Mouse (Mus musculus) left cerebral cortex, adult 18-20 months (tissue): ENCODE data around the gene Setd1b. TPM values are rescaled to one million over a fixed set of nuclear protein-coding genes. Genes with fewer than 3 reads are reported as not detected.

Experiments used
- DNase-seq, 2 experiments: peaks; one replicate each; pipeline ENCODE4 v3.0.0; 2021 to 2022; ENCODE audit warnings: low spot score in 2 of 2, mixed read lengths in 1 of 2
- total RNA-seq, 2 experiments: library from RNA; stranded (reverse); gene quantifications; 2 replicates each; pipeline ENCODE4 v1.2.3; 2021

Gene Setd1b
- total RNA-seq, 2 experiments from 2014 or later = 34.0 to 34.5 TPM

GRCm38 (mm10) chr5:123125638-123126406 is 16.2 kb upstream of the Setd1b start:
- DNase-seq = no peak

- no peak for DNase-seq
Measured at GRCm38 (mm10) chr5:123127031-123127430, 15.0 kb upstream of the Setd1b start.

- DNase-seq = no peak
Measured at GRCm38 (mm10) chr5:123128426-123129169, 13.4 kb upstream of the Setd1b start.

- no peak for DNase-seq
Measured at GRCm38 (mm10) chr5:123129170-123129757, 12.7 kb upstream of the Setd1b start.

GRCm38 (mm10) chr5:123130030-123130813 is 11.8 kb upstream of the Setd1b start:
- DNase-seq = no peak

GRCm38 (mm10) chr5:123130814-123131148 is 11.2 kb upstream of the Setd1b start:
- DNase-seq = no peak

GRCm38 (mm10) chr5:123132308-123133071 is 9.5 kb upstream of the Setd1b start, which contains the start of gene Rhof:
Rhof (minus strand) TSS chr5:123132692.
- DNase-seq = peak; percentile 85 to 87

GRCm38 (mm10) chr5:123133083-123133783 is 8.8 kb upstream of the Setd1b start:
- peak; percentile 88 to 91 for DNase-seq

GRCm38 (mm10) chr5:123133784-123134143 is 8.2 kb upstream of the Setd1b start:
- peak in 1 of 2 experiments; percentile 33 for DNase-seq

- DNase-seq = peak in 1 of 2 experiments; percentile 69
Measured at GRCm38 (mm10) chr5:123134186-123134874, 7.7 kb upstream of the Setd1b start.

GRCm38 (mm10) chr5:123134875-123135382 is 7.1 kb upstream of the Setd1b start:
- no peak for DNase-seq

- DNase-seq = peak; percentile 66 to 68
Measured at GRCm38 (mm10) chr5:123135471-123136360, 6.3 kb upstream of the Setd1b start.

GRCm38 (mm10) chr5:123136361-123137043 is 5.5 kb upstream of the Setd1b start:
- DNase-seq = peak; percentile 83 to 87

- DNase-seq = peak; percentile 66 to 72
Measured at GRCm38 (mm10) chr5:123137044-123137909, 4.7 kb upstream of the Setd1b start.

GRCm38 (mm10) chr5:123137910-123138229 is 4.1 kb upstream of the Setd1b start:
- no peak for DNase-seq

- peak in 1 of 2 experiments; percentile 31 for DNase-seq
Measured at GRCm38 (mm10) chr5:123138230-123138911, 3.6 kb upstream of the Setd1b start.
